Mouse (Mus musculus) left cerebral cortex, postnatal 4 days (tissue): ENCODE data around the gene Kcnma1. TPM values are rescaled to one million over a fixed set of nuclear protein-coding genes. Genes with fewer than 3 reads are reported as not detected.

Experiments used
- DNase-seq: peaks from one replicate; pipeline ENCODE4 v3.0.0-alpha.2; 2022
- intact Hi-C: fragments of 180-260 bp; cut with DNase I; formaldehyde crosslinking; loops from one replicate; pipeline ENCODE4 v1.15.1; 2025
- total RNA-seq, 2 experiments: library from RNA; stranded (reverse); gene quantifications; 2 replicates each; pipeline ENCODE4 v1.2.3; 2021

Gene Kcnma1
- total RNA-seq, 2 experiments from 2014 or later, result 115 to 124 TPM

GRCm38 (mm10) chr14:23555647-23556046 lies 458.6 kb downstream of the Kcnma1 start:
- DNase-seq, result no peak
- intact Hi-C loops, result no loop called here

GRCm38 (mm10) chr14:23552252-23552974 lies 461.9 kb downstream of the Kcnma1 start:
- intact Hi-C loops, result no loop called here
- DNase-seq, result no peak

- intact Hi-C loops, result no loop called here
- no peak for DNase-seq
These were observed 463.8 kb downstream of the Kcnma1 start for GRCm38 (mm10) chr14:23550467-23550866.

GRCm38 (mm10) chr14:23542131-23542530 lies 472.2 kb downstream of the Kcnma1 start:
- DNase-seq, result no peak
- intact Hi-C loops, result no loop called here

GRCm38 (mm10) chr14:23539621-23540020 lies 474.7 kb downstream of the Kcnma1 start:
- no peak for DNase-seq
- intact Hi-C loops, result no loop called here

- intact Hi-C loops, result loop anchor here (5.0 kb wide), 1 partner anchor 486 kb away; no protein-coding TSS in a partner anchor
- no peak for DNase-seq
These were observed 480.9 kb downstream of the Kcnma1 start for GRCm38 (mm10) chr14:23533346-23533745.

GRCm38 (mm10) chr14:23531735-23532525 lies 482.4 kb downstream of the Kcnma1 start:
- no peak for DNase-seq
- intact Hi-C loops, result loop anchor here (5.0 kb wide), 1 partner anchor 485 kb away; no protein-coding TSS in a partner anchor

GRCm38 (mm10) chr14:23529720-23530119 lies 484.6 kb downstream of the Kcnma1 start:
- peak; percentile 37 for DNase-seq
- intact Hi-C loops, result loop anchor here (5.0 kb wide), 1 partner anchor 482 kb away; no protein-coding TSS in a partner anchor

GRCm38 (mm10) chr14:23529229-23529628 lies 485.1 kb downstream of the Kcnma1 start:
- intact Hi-C loops, result no loop called here
- DNase-seq, result no peak

GRCm38 (mm10) chr14:23525910-23526309 lies 488.4 kb downstream of the Kcnma1 start:
- intact Hi-C loops, result no loop called here
- no peak for DNase-seq

GRCm38 (mm10) chr14:23523825-23524491 lies 490.3 kb downstream of the Kcnma1 start:
- DNase-seq, result no peak
- intact Hi-C loops, result no loop called here

GRCm38 (mm10) chr14:23522606-23523159 lies 491.6 kb downstream of the Kcnma1 start:
- no peak for DNase-seq
- intact Hi-C loops, result no loop called here

- intact Hi-C loops, result no loop called here
- no peak for DNase-seq
These were observed 493.1 kb downstream of the Kcnma1 start for GRCm38 (mm10) chr14:23521080-23521684.

- intact Hi-C loops, result no loop called here
- DNase-seq, result no peak
These were observed 496.9 kb downstream of the Kcnma1 start for GRCm38 (mm10) chr14:23517374-23517773.

- no peak for DNase-seq
- intact Hi-C loops, result no loop called here
These were observed 504.5 kb downstream of the Kcnma1 start for GRCm38 (mm10) chr14:23509792-23510191.

- intact Hi-C loops, result no loop called here
- no peak for DNase-seq
These were observed 512.0 kb downstream of the Kcnma1 start for GRCm38 (mm10) chr14:23502236-23502790.

GRCm38 (mm10) chr14:23496801-23497200 lies 517.5 kb downstream of the Kcnma1 start:
- intact Hi-C loops, result no loop called here
- no peak for DNase-seq

- intact Hi-C loops, result no loop called here
- DNase-seq, result no peak
These were observed 518.0 kb downstream of the Kcnma1 start for GRCm38 (mm10) chr14:23496236-23496740.

- intact Hi-C loops, result no loop called here
- DNase-seq, result no peak
These were observed 519.8 kb downstream of the Kcnma1 start for GRCm38 (mm10) chr14:23494496-23494800.
